Mouse (Mus musculus) liver, embryonic 11.5 days (tissue): ENCODE data around the gene Aimp1. TPM values are rescaled to one million over a fixed set of nuclear protein-coding genes. Genes with fewer than 3 reads are reported as not detected.

ENCODE experiments used
- ATAC-seq: fragments of 200-750 bp; cut with Nextera tagmentation; replicated peaks from 2 replicates; pipeline ENCODE4 v1.8.0; 2017; ENCODE audit warnings: moderate number of reproducible peaks, mild to moderate bottlenecking, moderate TSS enrichment, moderate library complexity; ENCODE audit not compliant: low FRiP score
- DNase-seq: peaks from one replicate; pipeline ENCODE4 v3.0.0-alpha.2; 2017; ENCODE audit warnings: low spot score
- H3K27ac ChIP-seq: fragments of 300-500 bp; sonication (generic); 2 replicates; pipeline ENCODE4 v1.5.1; 2014; ENCODE audit warnings: mild to moderate bottlenecking, low read depth, low read length, control low read depth
- H3K27me3 ChIP-seq: fragments of 300-500 bp; sonication (generic); replicated peaks from 2 replicates; pipeline ENCODE4 v1.6.1; 2014; ENCODE audit warnings: low read length, mixed read lengths; ENCODE audit not compliant: control insufficient read depth, insufficient read depth
- H3K36me3 ChIP-seq: fragments of 300-500 bp; sonication (generic); 2 replicates; pipeline ENCODE4 v1.6.1; 2014; ENCODE audit warnings: mild to moderate bottlenecking, low read length, moderate library complexity, mixed read lengths; ENCODE audit not compliant: control insufficient read depth, insufficient read depth
- H3K4me1 ChIP-seq: fragments of 300-500 bp; sonication (generic); replicated peaks from 2 replicates; pipeline ENCODE4 v1.6.1; 2014; ENCODE audit warnings: low read length, mixed read lengths; ENCODE audit not compliant: control insufficient read depth, insufficient read depth
- H3K4me2 ChIP-seq: fragments of 300-500 bp; sonication (generic); 2 replicates; pipeline ENCODE4 v1.6.1; 2014; ENCODE audit warnings: mild to moderate bottlenecking, control low read depth, moderate library complexity
- H3K4me3 ChIP-seq: fragments of 300-500 bp; sonication (generic); 2 replicates; pipeline ENCODE4 v1.5.1; 2014; ENCODE audit warnings: low read depth, low read length, control low read depth
- H3K9ac ChIP-seq: fragments of 300-500 bp; sonication (generic); 2 replicates; pipeline ENCODE4 v1.6.1; 2014; ENCODE audit warnings: low read depth, low read length, control low read depth
- H3K9me3 ChIP-seq: fragments of 300-500 bp; sonication (generic); 2 replicates; pipeline ENCODE4 v1.6.1; 2016; ENCODE audit warnings: low read length, inconsistent platforms, mixed read lengths; ENCODE audit not compliant: control insufficient read depth
- WGBS: fragments of 180-500 bp; shearing (Covaris S2); extraction: QIAGEN DNeasy Blood & Tissue Kit; methylation state at CpG from one replicate; pipeline ENCODE4 v1.1.7; 2014; 5-methylcytosine and 5-hydroxymethylcytosine counted together
- polyA plus RNA-seq: library from polyadenylated mRNA; unstranded; fragments of >200 nt; fragmentation: Nextera tagmentation; extraction: Ambion mirVana; gene quantifications from 2 replicates; pipeline ENCODE4 v1.2.1, GENCODE M21; 2014

Gene Aimp1
- polyA plus RNA-seq, 1 experiment from 2014 or later: 92.9 TPM

- Histone ChIP-seq H3K4me2 (no peak overlapping the region), H3K36me3 (peaks cover 7% of the 10 kb centered on the region; the same call in 1 of the 2 replicates), H3K27me3 (no peaks in the 10 kb centered on the region), H3K4me3 (no peak overlapping the region), H3K9me3 (no peaks in the 10 kb centered on the region), H3K4me1 (peaks cover under 1% of the 10 kb centered on the region; the same call in 1 of the 2 replicates), H3K27ac (no peak overlapping the region), H3K9ac (no peak overlapping the region)
- WGBS: 80% methylated on average over 2 of the region's 2 CpGs
- no peak for DNase-seq
- no peak for ATAC-seq
Measured at GRCm38 (mm10) chr3:132677494-132677893, 6.7 kb downstream of the Aimp1 start.

- Histone ChIP-seq H3K4me1 (no peaks in the 10 kb centered on the region), H3K36me3 (peaks cover 4% of the 10 kb centered on the region; the same call in 1 of the 2 replicates), H3K4me3 (no peak overlapping the region), H3K9me3 (no peaks in the 10 kb centered on the region), H3K27ac (no peak overlapping the region), H3K4me2 (no peak overlapping the region), H3K9ac (no peak overlapping the region), H3K27me3 (no peaks in the 10 kb centered on the region)
- ATAC-seq (no peak), DNase-seq (no peak)
- WGBS: 94% methylated on average over 2 of the region's 2 CpGs
Measured at GRCm38 (mm10) chr3:132655955-132656354, 28.2 kb downstream of the Aimp1 start.

- no peaks in the 10 kb centered on the region for H3K36me3 ChIP-seq
- no peak overlapping the region for H3K4me2 ChIP-seq
- WGBS: 80% methylated on average over 7 of the region's 7 CpGs
- DNase-seq (no peak), ATAC-seq (no peak)
- H3K9me3 ChIP-seq: no peaks in the 10 kb centered on the region
- H3K27ac ChIP-seq: no peak overlapping the region
- H3K4me1 ChIP-seq: no peaks in the 10 kb centered on the region
- no peaks in the 10 kb centered on the region for H3K27me3 ChIP-seq
- no peak overlapping the region for H3K4me3 ChIP-seq
- H3K9ac ChIP-seq: no peak overlapping the region
Measured at GRCm38 (mm10) chr3:132653959-132654358, 30.2 kb downstream of the Aimp1 start.

GRCm38 (mm10) chr3:132651776-132652175, 32.4 kb downstream of the Aimp1 start:
- 76% methylated on average over 3 of the region's 3 CpGs for WGBS
- H3K4me2 ChIP-seq: no peak overlapping the region
- no peaks in the 10 kb centered on the region for H3K4me1 ChIP-seq
- H3K9ac ChIP-seq: no peak overlapping the region
- no peak overlapping the region for H3K4me3 ChIP-seq
- no peak overlapping the region for H3K27ac ChIP-seq
- no peak for ATAC-seq
- H3K36me3 ChIP-seq: no peaks in the 10 kb centered on the region
- DNase-seq: no peak
- H3K9me3 ChIP-seq: no peaks in the 10 kb centered on the region
- H3K27me3 ChIP-seq: no peaks in the 10 kb centered on the region

- Histone ChIP-seq H3K36me3 (no peaks in the 10 kb centered on the region), H3K9me3 (no peaks in the 10 kb centered on the region), H3K27ac (no peak overlapping the region), H3K9ac (no peak overlapping the region), H3K4me1 (no peaks in the 10 kb centered on the region), H3K4me3 (no peak overlapping the region), H3K27me3 (no peaks in the 10 kb centered on the region), H3K4me2 (no peak overlapping the region)
- no peak for DNase-seq
- no peak for ATAC-seq
- 85% methylated on average over 5 of the region's 5 CpGs for WGBS
Measured at GRCm38 (mm10) chr3:132650191-132650590, 34.0 kb downstream of the Aimp1 start.

- Histone ChIP-seq H3K4me3 (no peak overlapping the region), H3K9ac (no peak overlapping the region), H3K27ac (no peak overlapping the region), H3K9me3 (no peaks in the 10 kb centered on the region), H3K4me2 (no peak overlapping the region), H3K36me3 (no peaks in the 10 kb centered on the region), H3K27me3 (no peaks in the 10 kb centered on the region), H3K4me1 (no peaks in the 10 kb centered on the region)
- DNase-seq (no peak), ATAC-seq (no peak)
- WGBS: 85% methylated on average over 7 of the region's 7 CpGs
Measured at GRCm38 (mm10) chr3:132649368-132649767, 34.8 kb downstream of the Aimp1 start.

- H3K27ac ChIP-seq: no peak overlapping the region
- 39% methylated on average over 1 of the region's 1 CpGs for WGBS
- no peak for ATAC-seq
- no peaks in the 10 kb centered on the region for H3K4me1 ChIP-seq
- no peaks in the 10 kb centered on the region for H3K27me3 ChIP-seq
- DNase-seq: no peak
- H3K9me3 ChIP-seq: no peaks in the 10 kb centered on the region
- H3K9ac ChIP-seq: no peak overlapping the region
- no peaks in the 10 kb centered on the region for H3K36me3 ChIP-seq
- H3K4me3 ChIP-seq: no peak overlapping the region
- H3K4me2 ChIP-seq: no peak overlapping the region
Measured at GRCm38 (mm10) chr3:132646814-132647213, 37.4 kb downstream of the Aimp1 start.

GRCm38 (mm10) chr3:132644071-132644470, 40.1 kb downstream of the Aimp1 start:
- Histone ChIP-seq H3K4me3 (no peak overlapping the region), H3K27me3 (no peaks in the 10 kb centered on the region), H3K9ac (no peak overlapping the region), H3K4me1 (no peaks in the 10 kb centered on the region), H3K27ac (no peak overlapping the region), H3K36me3 (no peaks in the 10 kb centered on the region), H3K9me3 (no peaks in the 10 kb centered on the region), H3K4me2 (no peak overlapping the region)
- WGBS: 76% methylated on average over 4 of the region's 4 CpGs
- ATAC-seq (no peak), DNase-seq (no peak)

- H3K4me3 ChIP-seq: no peak overlapping the region
- no peaks in the 10 kb centered on the region for H3K27me3 ChIP-seq
- H3K4me2 ChIP-seq: no peak overlapping the region
- ATAC-seq (no peak), DNase-seq (no peak)
- no peak overlapping the region for H3K27ac ChIP-seq
- H3K36me3 ChIP-seq: no peaks in the 10 kb centered on the region
- H3K9me3 ChIP-seq: no peaks in the 10 kb centered on the region
- WGBS: 73% methylated on average over 3 of the region's 3 CpGs
- no peak overlapping the region for H3K9ac ChIP-seq
- H3K4me1 ChIP-seq: no peaks in the 10 kb centered on the region
Measured at GRCm38 (mm10) chr3:132637080-132637479, 47.1 kb downstream of the Aimp1 start.
